Mouse (Mus musculus): ENCODE measurements around the gene En2.

DNA sequence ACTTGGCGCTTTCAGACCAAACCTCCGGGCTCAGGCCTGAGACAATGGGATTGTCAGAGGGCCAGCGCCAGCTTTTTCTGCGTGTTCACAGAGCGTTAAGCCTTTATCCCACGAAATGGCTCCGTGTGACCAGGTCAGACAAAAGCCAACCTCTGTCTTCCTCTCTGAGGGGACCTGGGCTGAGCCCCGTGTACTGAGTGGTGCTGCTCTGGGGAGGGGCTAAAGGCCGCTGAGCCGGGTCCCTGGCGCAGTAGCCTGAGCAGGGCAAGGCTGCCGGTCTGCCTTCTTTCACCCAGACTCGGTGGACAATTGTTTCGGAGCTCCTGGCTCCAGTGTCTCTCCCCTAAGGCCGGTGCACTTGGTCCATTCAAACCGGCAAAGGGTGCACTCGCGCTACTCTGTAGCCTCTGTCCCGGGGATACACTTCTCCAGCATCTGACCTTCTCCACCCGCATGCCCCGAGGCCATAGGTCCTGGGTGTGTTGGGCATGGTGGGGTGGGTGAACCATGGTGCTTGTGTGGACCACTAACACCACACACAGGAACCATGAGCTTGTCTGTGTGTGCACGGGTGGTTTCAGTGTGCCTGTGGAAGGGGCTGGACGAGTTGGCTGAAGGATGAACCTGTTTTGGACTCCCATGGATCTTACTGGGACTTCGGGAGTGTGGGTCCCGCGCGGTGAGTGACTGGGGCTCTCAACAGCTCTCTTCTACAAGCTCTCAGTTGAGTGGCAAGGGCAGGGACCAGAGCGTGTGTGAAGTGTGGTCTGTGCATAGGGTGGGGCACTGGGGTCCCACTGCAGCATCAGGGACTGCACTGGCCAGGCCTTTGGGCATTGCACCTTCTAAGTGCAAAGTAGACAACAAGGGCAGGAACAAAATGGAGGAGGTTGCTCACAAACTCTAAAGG, 40.9 kb upstream of the En2 start:
- no peak for TF ChIP-seq CTCF (IDR thresholded peaks at IDR 0.05; ENCODE audit: borderline replicate concordance, control insufficient read depth, extremely low read depth, insufficient read depth, low read length, poor library complexity)
- TF ChIP-seq POLR2A (IDR thresholded peaks at IDR 0.05; ENCODE audit: control insufficient read depth, extremely low read depth, insufficient read depth, low read length, poor library complexity) = no peak
